Mouse (Mus musculus) olfactory bulb, adult 2 months (tissue): ENCODE results near the gene Rab31.

Source experiments
- CTCF ChIP-seq: fragments of 200-500 bp; IDR thresholded peaks from 2 replicates; pipeline ENCODE4 v1.5.1; 2012; ENCODE audit warnings: low read depth, mild to moderate bottlenecking, low read length, moderate library complexity; ENCODE audit not compliant: insufficient read depth
- POLR2A ChIP-seq: fragments of 200-500 bp; IDR thresholded peaks from 2 replicates; pipeline ENCODE4 v1.6.1; 2012; ENCODE audit warnings: mild to moderate bottlenecking, low read depth, low read length, moderate library complexity; ENCODE audit not compliant: insufficient read depth

DNA sequence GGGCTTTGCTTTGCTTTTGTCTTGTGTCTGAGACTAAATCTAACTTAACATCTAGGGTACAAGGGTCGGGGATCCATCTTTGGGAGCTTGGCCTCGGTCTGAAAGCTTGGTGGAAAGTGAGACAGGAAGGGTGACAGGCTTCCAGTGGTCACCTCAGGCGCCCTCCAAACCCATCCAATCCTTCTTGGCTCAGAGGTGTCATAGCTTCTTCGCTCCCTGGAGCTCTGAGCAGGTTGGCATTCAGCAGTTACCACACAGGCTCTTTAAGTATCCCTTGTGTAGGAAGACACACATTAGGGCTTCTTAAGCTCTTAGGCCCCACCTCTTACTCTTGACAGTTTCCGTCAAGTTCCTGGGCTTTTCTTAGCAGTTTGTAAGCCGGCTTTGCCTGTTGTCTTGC lies 17.0 kb upstream of the Rab31 start:
- TF ChIP-seq CTCF (no peak), POLR2A (no peak)
